Mouse (Mus musculus) lung, embryonic 16.5 days (tissue): ENCODE measurements around the gene Mt4. TPM values are rescaled to one million over a fixed set of nuclear protein-coding genes. Genes with fewer than 3 reads are reported as not detected.
"Not testable (repeated sequence)": the region's sequence is repeated elsewhere in the genome, so short reads cannot be mapped to it uniquely, and the experiment has no call there.

Source experiments
- ATAC-seq: fragments of 200-750 bp; cut with Nextera tagmentation; 2 replicates; pipeline ENCODE4 v1.8.0; 2017; ENCODE audit warnings: low read depth, mild to moderate bottlenecking, moderate library complexity
- H3K27ac ChIP-seq: fragments of 300-500 bp; sonication (generic); 2 replicates; pipeline ENCODE4 v1.5.1; 2014; ENCODE audit warnings: mild to moderate bottlenecking, control low read depth, low read length
- H3K27me3 ChIP-seq: fragments of 300-500 bp; sonication (generic); 2 replicates; pipeline ENCODE4 v1.6.1; 2014; ENCODE audit warnings: low read depth, low read length, mixed read lengths; ENCODE audit not compliant: control insufficient read depth, insufficient read depth
- H3K36me3 ChIP-seq: fragments of 300-500 bp; sonication (generic); 2 replicates; pipeline ENCODE4 v1.6.1; 2014; ENCODE audit warnings: low read length; ENCODE audit not compliant: control insufficient read depth, insufficient read depth
- H3K4me1 ChIP-seq: fragments of 300-500 bp; sonication (generic); replicated peaks from 2 replicates; pipeline ENCODE4 v1.6.1; 2014; ENCODE audit warnings: low read length, mixed read lengths; ENCODE audit not compliant: control insufficient read depth, insufficient read depth
- H3K4me2 ChIP-seq: fragments of 300-500 bp; sonication (generic); 2 replicates; pipeline ENCODE4 v1.6.1; 2014; ENCODE audit warnings: low read depth, low read length, control low read depth
- H3K4me3 ChIP-seq: fragments of 300-500 bp; sonication (generic); 2 replicates; pipeline ENCODE4 v1.5.1; 2014; ENCODE audit warnings: mild to moderate bottlenecking, low read length, control low read depth
- H3K9ac ChIP-seq: fragments of 300-500 bp; sonication (generic); 2 replicates; pipeline ENCODE4 v1.6.1; 2014; ENCODE audit warnings: low read length, control low read depth
- H3K9me3 ChIP-seq: fragments of 300-500 bp; sonication (generic); 2 replicates; pipeline ENCODE4 v1.6.1; 2016; ENCODE audit warnings: low read length; ENCODE audit not compliant: control insufficient read depth
- WGBS: fragments of 180-500 bp; shearing (Covaris S2); extraction: QIAGEN DNeasy Blood & Tissue Kit; methylation state at CpG from one replicate; pipeline ENCODE4 v1.1.7; 2014; 5-methylcytosine and 5-hydroxymethylcytosine counted together
- polyA plus RNA-seq: library from polyadenylated mRNA; unstranded; fragments of >200 nt; fragmentation: Nextera tagmentation; extraction: Ambion mirVana; gene quantifications from 2 replicates; pipeline ENCODE4 v1.2.1, GENCODE M21; 2015

Mt4 gene
- polyA plus RNA-seq, 1 experiment from 2014 or later, result not detected

DNA sequence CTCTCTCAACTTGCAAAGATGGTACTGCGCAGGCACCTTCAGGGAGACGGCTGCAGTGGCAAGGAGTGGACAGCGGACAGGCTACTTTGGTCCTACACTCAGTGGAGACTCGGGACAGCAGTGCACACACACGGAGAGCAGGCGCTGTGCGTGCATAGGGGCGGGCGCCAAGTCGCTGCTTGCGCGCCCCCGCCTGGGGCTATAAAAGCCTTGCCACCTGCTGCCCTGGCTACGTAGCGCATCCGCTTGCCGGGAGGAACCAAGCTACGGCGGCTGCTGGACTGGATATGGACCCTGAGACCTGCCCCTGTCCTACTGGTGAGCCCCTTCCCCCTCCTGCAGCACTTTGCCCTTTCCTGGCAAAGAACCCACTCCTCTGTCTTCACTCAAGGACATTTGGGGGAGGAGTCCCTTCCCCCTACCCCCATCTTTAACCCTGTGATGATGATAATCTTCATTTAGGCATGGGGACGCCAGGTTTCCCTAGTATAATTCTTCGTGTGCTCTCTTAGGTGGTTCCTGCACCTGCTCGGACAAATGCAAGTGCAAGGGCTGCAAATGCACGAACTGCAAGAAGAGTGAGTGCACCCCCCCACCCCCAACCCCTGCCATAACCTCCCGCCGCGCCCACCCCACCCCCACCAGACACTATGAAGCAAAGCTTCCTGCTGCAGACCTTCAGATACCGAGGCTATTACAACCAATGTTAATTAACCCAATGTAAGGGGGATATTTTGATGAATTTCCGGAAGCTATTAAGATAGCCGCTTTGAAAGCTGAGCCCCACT, 15.7 kb downstream of the Mt4 start, which contains the start of gene Mt3:
TSS of gene Mt3 (plus strand) at position 95 of the 788 bp plus-strand sequence.
- Histone ChIP-seq H3K9ac (no peak within 1 kb of the TSS), H3K27me3 (peaks cover 9% of the 10 kb centered on the region; the same call in 1 of the 2 replicates), H3K4me1 (peaks cover 13% of the 10 kb centered on the region), H3K4me3 (peak within 1 kb of the TSS; percentile 32), H3K9me3 (no peaks in the 10 kb centered on the region), H3K4me2 (peak within 1 kb of the TSS; percentile 57), H3K27ac (no peak within 1 kb of the TSS), H3K36me3 (no peaks in the 10 kb centered on the region)
- peak; percentile 77 for ATAC-seq
- WGBS, result 3% methylated on average over 29 of the region's 29 CpGs

- H3K27ac ChIP-seq, result no peak overlapping the region
- H3K4me3 ChIP-seq, result no peak overlapping the region
- H3K9ac ChIP-seq, result no peak overlapping the region
- H3K9me3 ChIP-seq, result no peaks in the 10 kb centered on the region
- no peak overlapping the region for H3K4me2 ChIP-seq
- H3K36me3 ChIP-seq, result no peaks in the 10 kb centered on the region
- H3K27me3 ChIP-seq, result peaks cover 9% of the 10 kb centered on the region; the same call in 1 of the 2 replicates
- peaks cover 13% of the 10 kb centered on the region for H3K4me1 ChIP-seq
- 27% methylated on average over 7 of the region's 7 CpGs for WGBS
- ATAC-seq, result no peak
These were observed 16.5 kb downstream of the Mt4 start for GRCm38 (mm10) chr8:94153451-94153850.

DNA sequence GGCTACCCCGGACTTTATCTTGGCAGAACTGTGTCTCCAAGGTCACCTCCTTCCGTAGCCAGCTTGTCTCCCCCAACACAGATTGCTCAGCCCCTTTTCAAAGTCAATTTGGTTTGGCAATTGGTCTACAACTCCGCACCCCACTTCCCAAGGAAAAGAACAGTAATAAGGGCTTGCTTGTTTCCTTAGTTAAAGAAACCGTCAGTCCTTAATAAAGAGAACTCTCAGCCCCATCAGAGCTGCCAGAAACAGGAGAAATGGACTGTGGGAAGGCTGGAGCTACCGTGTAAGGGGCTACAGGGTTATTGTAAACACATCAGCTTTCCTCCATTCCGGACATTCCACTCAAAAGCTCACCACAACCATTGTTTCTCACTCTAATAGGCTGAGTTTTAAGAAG, 17.5 kb downstream of the Mt4 start:
- Histone ChIP-seq H3K9me3 (no peaks in the 10 kb centered on the region), H3K27ac (no peak overlapping the region), H3K9ac (no peak overlapping the region), H3K4me1 (peaks cover 13% of the 10 kb centered on the region), H3K4me2 (no peak overlapping the region), H3K27me3 (peaks cover 9% of the 10 kb centered on the region; the same call in 1 of the 2 replicates), H3K36me3 (no peaks in the 10 kb centered on the region), H3K4me3 (no peak overlapping the region)
- ATAC-seq, result no peak
- WGBS, result 19% methylated on average over 6 of the region's 6 CpGs

DNA sequence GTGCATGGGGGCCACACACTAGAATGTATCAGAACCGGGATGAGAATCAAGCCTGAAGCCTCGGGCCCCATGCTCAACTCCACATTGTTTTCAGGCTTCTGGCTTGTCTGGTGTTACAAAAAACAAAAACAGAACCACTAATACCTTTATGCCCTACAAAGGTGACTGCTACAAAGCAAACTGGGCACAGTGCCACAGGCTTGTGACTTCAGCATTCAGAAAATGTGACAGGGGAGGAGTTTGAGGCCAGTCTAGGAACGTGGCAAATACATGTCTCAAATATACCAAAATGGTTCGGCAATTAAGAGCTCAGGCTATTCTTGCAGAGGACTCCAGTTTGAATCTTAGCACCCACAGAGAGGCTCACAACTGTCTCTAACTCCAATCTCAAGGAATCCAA, 19.1 kb downstream of the Mt4 start:
- 53% methylated on average over 4 of the region's 4 CpGs for WGBS
- no peak overlapping the region for H3K27ac ChIP-seq
- H3K36me3 ChIP-seq, result no peaks in the 10 kb centered on the region
- no peak overlapping the region for H3K4me3 ChIP-seq
- no peak overlapping the region for H3K9ac ChIP-seq
- ATAC-seq, result no peak
- no peaks in the 10 kb centered on the region for H3K9me3 ChIP-seq
- peaks cover 9% of the 10 kb centered on the region; the same call in 1 of the 2 replicates for H3K27me3 ChIP-seq
- no peak overlapping the region for H3K4me2 ChIP-seq
- peaks cover 13% of the 10 kb centered on the region for H3K4me1 ChIP-seq

DNA sequence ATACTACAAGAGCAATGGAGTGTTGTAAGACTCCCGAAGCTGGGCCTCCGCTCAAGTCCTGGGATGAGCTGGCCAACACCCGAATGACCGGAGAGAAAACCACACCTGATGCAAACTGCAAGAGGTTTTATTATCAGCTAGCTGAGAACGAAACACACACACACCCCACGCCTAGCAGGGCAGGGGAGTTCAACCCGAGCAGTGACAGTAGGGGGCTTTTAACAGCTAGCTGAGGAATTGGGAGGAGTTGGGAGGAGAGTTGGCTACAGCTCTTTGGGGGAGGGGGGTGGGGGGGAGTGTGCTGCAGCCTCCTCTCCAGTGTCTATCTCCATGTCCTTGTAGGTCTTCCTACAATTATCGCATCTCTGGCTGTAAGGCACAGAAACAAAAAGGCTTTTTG, 28.8 kb downstream of the Mt4 start:
- not testable (repeated sequence) for H3K4me2 ChIP-seq, H3K36me3 ChIP-seq, H3K27me3 ChIP-seq, H3K9me3 ChIP-seq, H3K27ac ChIP-seq, H3K9ac ChIP-seq, H3K4me3 ChIP-seq, ATAC-seq, H3K4me1 ChIP-seq
- 62% methylated on average over 8 of the region's 8 CpGs for WGBS

GRCm38 (mm10) chr8:94167244-94167643, 30.2 kb downstream of the Mt4 start:
- Histone ChIP-seq H3K27ac (no peak overlapping the region), H3K9me3 (no peaks in the 10 kb centered on the region), H3K36me3 (no peaks in the 10 kb centered on the region), H3K4me2 (no peak overlapping the region), H3K27me3 (peaks cover 16% of the 10 kb centered on the region), H3K9ac (no peak overlapping the region), H3K4me3 (no peak overlapping the region), H3K4me1 (peaks cover 12% of the 10 kb centered on the region)
- ATAC-seq, result 0 out of 2 replicates have a peak, but pooled peaks have one; percentile 50
- WGBS, result 6% methylated on average over 6 of the region's 6 CpGs

- Histone ChIP-seq H3K4me1 (peaks cover 19% of the 10 kb centered on the region), H3K9ac (no peak overlapping the region), H3K27ac (no peak overlapping the region), H3K27me3 (peaks cover 38% of the 10 kb centered on the region), H3K36me3 (no peaks in the 10 kb centered on the region), H3K9me3 (no peaks in the 10 kb centered on the region), H3K4me2 (no peak overlapping the region), H3K4me3 (no peak overlapping the region)
- no peak for ATAC-seq
- WGBS, result 77% methylated on average over 5 of the region's 5 CpGs
These were observed 32.5 kb downstream of the Mt4 start for GRCm38 (mm10) chr8:94169547-94169946.

GRCm38 (mm10) chr8:94171321-94171755, 34.3 kb downstream of the Mt4 start:
- peak overlapping the region; percentile 56 for H3K4me3 ChIP-seq
- no peaks in the 10 kb centered on the region for H3K36me3 ChIP-seq
- peak overlapping the region; percentile 91 for H3K4me2 ChIP-seq
- peaks cover 19% of the 10 kb centered on the region for H3K4me1 ChIP-seq
- H3K9ac ChIP-seq, result peak overlapping the region; percentile 58; the same call in 1 of the 2 replicates
- ATAC-seq, result no peak
- H3K9me3 ChIP-seq, result no peaks in the 10 kb centered on the region
- H3K27me3 ChIP-seq, result peaks cover 50% of the 10 kb centered on the region
- H3K27ac ChIP-seq, result no peak overlapping the region
- 43% methylated on average over 10 of the region's 10 CpGs for WGBS

DNA sequence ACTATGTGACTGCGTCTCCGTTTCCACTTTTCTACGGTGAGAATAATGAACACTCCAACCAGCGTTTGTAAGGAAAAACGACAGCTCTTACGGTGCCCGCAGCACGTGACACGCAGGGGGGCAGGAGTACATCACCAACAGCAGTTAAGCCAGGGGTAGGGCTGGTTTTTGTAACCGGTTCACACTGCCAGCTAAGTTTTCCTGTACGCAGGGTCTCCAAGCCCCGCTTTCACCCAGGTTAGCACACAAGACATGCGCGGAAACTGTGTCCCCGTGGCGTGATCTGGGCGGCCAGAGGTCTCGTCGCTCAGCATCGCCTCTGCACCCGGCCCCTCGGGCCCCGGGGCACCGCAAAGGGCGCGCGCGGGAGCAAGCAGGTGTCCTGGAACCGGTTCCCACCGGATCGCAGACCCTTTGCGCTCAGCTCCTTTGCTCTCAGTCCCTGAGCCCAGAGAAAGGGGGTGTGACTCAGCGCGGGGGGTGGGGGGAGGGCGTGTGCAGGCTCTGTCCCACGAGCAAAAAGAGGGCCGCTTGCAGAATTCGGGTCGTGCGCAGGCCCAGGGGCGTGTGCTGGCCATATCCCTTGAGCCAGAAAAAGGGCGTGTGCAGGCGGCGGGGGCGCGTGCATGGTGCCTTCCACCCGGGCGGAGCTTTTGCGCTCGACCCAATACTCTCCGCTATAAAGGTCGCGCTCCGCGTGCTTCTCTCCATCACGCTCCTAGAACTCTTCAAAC, 35.2 kb downstream of the Mt4 start, which contains the start of gene Mt2:
TSS of gene Mt2 (plus strand) at position 590 of the 734 bp plus-strand sequence.
- under 1% methylated on average over 56 of the region's 56 CpGs for WGBS
- H3K36me3 ChIP-seq, result no peaks in the 10 kb centered on the region
- H3K4me2 ChIP-seq, result peak within 1 kb of the TSS; percentile 91
- peak; percentile 79 for ATAC-seq
- peak within 1 kb of the TSS; percentile 56 for H3K4me3 ChIP-seq
- peaks cover 19% of the 10 kb centered on the region for H3K4me1 ChIP-seq
- H3K27me3 ChIP-seq, result peaks cover 51% of the 10 kb centered on the region
- peak within 1 kb of the TSS; percentile 58 for H3K9ac ChIP-seq
- H3K27ac ChIP-seq, result peak within 1 kb of the TSS; percentile 59
- H3K9me3 ChIP-seq, result no peaks in the 10 kb centered on the region
